8 mouse cellular contexts compared by ENCODE assay signal in the genomic region with DNA sequence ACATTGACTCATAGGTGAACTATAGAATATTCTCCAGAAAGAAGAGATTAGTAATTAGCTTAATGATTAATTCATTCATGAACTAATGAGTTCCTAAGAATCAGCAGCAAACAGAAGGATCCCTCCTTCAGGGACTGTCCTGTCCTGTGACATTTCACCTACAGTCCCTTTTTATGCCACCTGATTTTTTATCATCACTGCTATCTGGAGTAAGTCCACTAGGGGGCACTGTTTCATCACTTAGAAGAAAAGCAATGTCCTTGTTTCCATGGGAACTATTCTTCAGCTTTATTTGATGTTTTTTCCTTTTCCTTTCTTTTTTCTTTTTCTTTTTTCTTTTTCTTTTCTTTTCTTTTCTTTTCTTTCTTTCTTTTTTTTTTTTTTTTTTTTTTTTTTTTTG.
DNase-seq lines count a peak whose midpoint lies in the region; ATAC-seq lines count a peak whose summit lies in the region.

No protein-coding gene starts in this region.

- ATAC-seq in inflammation-experienced regulatory T-cells, adult 6 months = peak; percentile 64
- no peak for ATAC-seq in erythroblast, adult 5-6 weeks (replicated peaks; ENCODE audit: low FRiP score, poor library complexity, severe bottlenecking)

- DNase-seq in kidney, adult 8-10 months = peak; percentile 14 to 30
- DNase-seq in kidney, adult 18-20 months = no peak
- peak; percentile 71 for DNase-seq in 416B (ENCODE audit: low read depth)
- peak; percentile 74 for DNase-seq in ES-CJ7 (ENCODE audit: low read depth, low spot score)
- peak; percentile 36 for DNase-seq in cerebellum, adult 9-11 months
- DNase-seq in lung, postnatal 25 days (ENCODE audit: low spot score) = peak; percentile 40
